Mouse (Mus musculus) limb, embryonic 13.5 days (tissue): ENCODE measurements around the gene Gdf9. TPM values are rescaled to one million over a fixed set of nuclear protein-coding genes. Genes with fewer than 3 reads are reported as not detected.

Source experiments
- ATAC-seq: fragments of 200-750 bp; cut with Nextera tagmentation; 2 replicates; pipeline ENCODE4 v1.8.0; 2017; ENCODE audit warnings: low read depth, moderate number of reproducible peaks, moderate TSS enrichment; ENCODE audit not compliant: low FRiP score
- H3K27ac ChIP-seq: fragments of 300-500 bp; sonication (generic); 2 replicates; pipeline ENCODE4 v1.5.1; 2015; ENCODE audit warnings: inconsistent platforms, mild to moderate bottlenecking, moderate library complexity
- H3K27me3 ChIP-seq: fragments of 300-500 bp; sonication (generic); 2 replicates; pipeline ENCODE4 v1.6.1; 2015; ENCODE audit warnings: mild to moderate bottlenecking, inconsistent platforms
- H3K36me3 ChIP-seq: fragments of 300-500 bp; sonication (generic); 2 replicates; pipeline ENCODE4 v1.6.1; 2015; ENCODE audit warnings: inconsistent platforms, mild to moderate bottlenecking, moderate library complexity
- H3K4me1 ChIP-seq: fragments of 300-500 bp; sonication (generic); 2 replicates; pipeline ENCODE4 v1.6.1; 2015; ENCODE audit warnings: inconsistent platforms
- H3K4me2 ChIP-seq: fragments of 300-500 bp; sonication (generic); replicated peaks from 2 replicates; pipeline ENCODE4 v1.6.1; 2015; ENCODE audit warnings: inconsistent platforms, mild to moderate bottlenecking, moderate library complexity
- H3K4me3 ChIP-seq: fragments of 300-500 bp; sonication (generic); 2 replicates; pipeline ENCODE4 v1.5.1; 2015; ENCODE audit warnings: moderate library complexity, mild to moderate bottlenecking, inconsistent platforms
- H3K9ac ChIP-seq: fragments of 300-500 bp; sonication (generic); 2 replicates; pipeline ENCODE4 v1.6.1; 2015; ENCODE audit warnings: mild to moderate bottlenecking, inconsistent platforms
- H3K9me3 ChIP-seq: fragments of 300-500 bp; sonication (generic); 2 replicates; pipeline ENCODE4 v1.6.1; 2016; ENCODE audit warnings: inconsistent platforms
- WGBS: fragments of 180-500 bp; shearing (Covaris S2); methylation state at CpG from one replicate; pipeline ENCODE4 v1.1.7; 2015; 5-methylcytosine and 5-hydroxymethylcytosine counted together
- polyA plus RNA-seq: library from polyadenylated mRNA; unstranded; fragments of >200 nt; fragmentation: Nextera tagmentation; extraction: Ambion mirVana; gene quantifications from 2 replicates; pipeline ENCODE4 v1.2.1, GENCODE M21; 2015

The Gdf9 gene
- polyA plus RNA-seq, 1 experiment from 2014 or later, result 1.6 TPM

DNA sequence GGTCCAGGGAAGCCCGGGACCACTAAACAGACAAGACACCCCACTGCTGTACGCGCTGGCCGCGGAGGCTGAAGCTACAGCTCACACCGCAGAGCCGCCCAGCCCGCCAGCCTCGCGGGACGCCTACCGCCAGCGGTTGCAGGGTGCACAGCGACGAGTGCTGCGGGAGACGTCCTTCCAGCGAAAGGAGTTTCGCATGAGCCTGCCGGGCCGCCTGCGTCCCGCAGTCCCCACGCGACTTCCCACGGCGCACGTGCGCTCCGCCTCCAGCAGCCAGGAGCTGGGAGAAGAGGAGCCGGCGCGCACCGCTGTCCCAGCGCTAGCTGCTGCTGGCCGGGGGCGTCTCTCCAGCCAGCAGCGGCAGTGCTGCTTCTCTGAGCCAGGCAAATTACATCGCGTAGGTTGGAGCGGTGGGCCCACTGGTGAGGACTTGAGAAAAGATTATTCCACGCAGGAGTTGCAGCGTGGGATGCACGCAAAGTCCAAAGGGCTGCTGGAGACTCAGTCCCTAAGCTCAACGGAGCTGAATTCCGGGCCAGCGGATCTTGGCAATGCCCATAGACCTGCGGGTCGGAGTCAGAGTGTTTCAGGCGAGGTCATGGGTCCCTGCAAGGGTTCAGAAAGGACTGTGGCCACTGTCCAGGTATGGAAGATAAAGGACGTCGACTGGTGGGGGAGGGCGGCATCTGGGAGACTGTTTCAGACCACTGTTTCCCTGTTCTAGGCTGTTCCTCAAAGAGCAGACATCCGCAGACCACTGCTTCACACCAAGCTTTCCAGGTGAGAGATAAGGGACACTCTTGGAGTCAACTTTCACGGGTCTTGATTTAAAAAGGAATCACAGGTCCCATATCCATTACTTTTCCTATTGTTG is 33.0 kb downstream of the Gdf9 start:
- Histone ChIP-seq H3K4me1 (peaks cover 25% of the 10 kb centered on the region), H3K27ac (no peak overlapping the region), H3K27me3 (peaks cover 81% of the 10 kb centered on the region), H3K36me3 (peaks cover 12% of the 10 kb centered on the region; the same call in 1 of the 2 replicates), H3K9ac (peak overlapping the region; percentile 51), H3K9me3 (peaks cover 3% of the 10 kb centered on the region; the same call in 1 of the 2 replicates), H3K4me2 (peak overlapping the region; percentile 73), H3K4me3 (peak overlapping the region; percentile 41)
- WGBS, result 7% methylated on average over 55 of the region's 55 CpGs
- 0 out of 2 replicates have a peak, but pooled peaks have one; percentile 38 for ATAC-seq

DNA sequence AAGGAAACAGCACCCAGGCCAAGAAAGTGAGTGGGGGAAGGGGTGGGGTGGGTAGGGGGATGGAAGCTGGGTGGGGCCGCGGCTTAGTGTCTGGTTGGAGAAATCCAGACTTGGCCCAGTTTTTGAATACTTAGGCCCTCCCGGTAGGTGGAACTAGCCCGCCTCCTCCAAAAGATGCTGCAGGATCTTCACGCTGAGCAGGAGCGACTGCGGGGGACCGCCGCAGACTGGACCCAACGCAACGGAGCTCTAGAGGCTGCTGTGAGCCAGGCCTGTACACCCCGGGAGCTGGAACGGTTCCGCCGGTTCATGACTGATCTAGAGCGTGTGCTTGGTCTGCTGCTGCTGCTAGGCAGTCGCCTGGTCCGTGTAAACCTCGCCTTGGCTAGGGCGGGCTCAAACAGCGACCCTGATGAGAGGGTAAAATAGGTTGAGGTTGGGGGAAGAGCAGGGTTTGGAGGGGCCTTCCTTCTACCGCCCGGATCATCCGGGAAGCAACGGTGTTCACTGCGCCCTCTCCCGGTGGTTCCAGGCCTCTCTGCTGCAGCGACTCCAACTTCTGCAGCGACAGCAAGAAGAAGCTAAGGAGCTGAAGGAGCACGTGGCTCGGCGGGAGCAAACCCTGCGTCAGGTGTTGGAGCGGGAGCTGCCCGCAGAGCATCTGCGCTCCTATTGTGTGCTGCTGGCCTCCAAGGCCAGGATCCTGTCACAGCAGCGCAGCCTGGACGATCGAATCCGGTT is 35.6 kb downstream of the Gdf9 start:
- peak overlapping the region; percentile 58 for H3K9ac ChIP-seq
- H3K27ac ChIP-seq, result no peak overlapping the region
- peak overlapping the region; percentile 36 for H3K4me3 ChIP-seq
- H3K27me3 ChIP-seq, result peaks cover 80% of the 10 kb centered on the region
- H3K4me2 ChIP-seq, result peak overlapping the region; percentile 60
- peaks cover 3% of the 10 kb centered on the region; the same call in 1 of the 2 replicates for H3K9me3 ChIP-seq
- peak; percentile 48 for ATAC-seq
- H3K36me3 ChIP-seq, result peaks cover 12% of the 10 kb centered on the region; the same call in 1 of the 2 replicates
- H3K4me1 ChIP-seq, result peaks cover 45% of the 10 kb centered on the region
- 9% methylated on average over 40 of the region's 40 CpGs for WGBS

DNA sequence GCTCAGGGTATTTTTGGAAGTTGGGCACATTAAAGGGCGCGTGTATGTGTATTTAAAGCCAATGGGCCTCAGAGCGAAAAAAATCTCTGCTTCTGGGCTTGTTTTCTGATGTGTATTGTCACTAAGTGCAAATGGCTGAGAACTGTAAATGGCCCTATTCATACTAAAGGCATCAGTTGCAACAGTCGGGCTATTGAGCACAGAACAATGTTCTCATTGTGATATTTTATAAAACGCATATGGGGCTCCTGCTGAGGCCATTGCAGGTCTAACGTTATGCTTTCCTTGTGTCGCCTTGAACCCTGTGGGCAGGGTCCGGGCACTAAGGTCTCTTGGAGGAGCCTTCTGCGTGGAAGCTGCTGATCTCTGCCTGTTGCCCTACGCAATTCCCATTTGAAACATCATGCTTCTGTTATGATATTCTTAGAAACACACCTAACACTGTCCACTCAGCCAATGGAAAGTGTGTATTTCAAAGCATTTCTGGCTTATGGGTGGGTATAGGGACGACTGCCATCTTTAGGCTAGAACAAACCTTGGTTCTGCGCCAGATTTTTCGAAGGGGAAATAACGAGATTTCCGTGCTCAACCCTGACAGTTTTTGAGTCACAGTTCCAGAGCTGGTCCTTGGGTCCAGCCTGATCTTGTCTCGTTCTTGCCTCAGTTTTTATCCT is 38.6 kb downstream of the Gdf9 start:
- H3K9me3 ChIP-seq, result peaks cover 2% of the 10 kb centered on the region; the same call in 1 of the 2 replicates
- peak overlapping the region; percentile 62 for H3K4me2 ChIP-seq
- WGBS, result 33% methylated on average over 16 of the region's 16 CpGs
- H3K27ac ChIP-seq, result peak overlapping the region; percentile 67
- peaks cover 73% of the 10 kb centered on the region for H3K27me3 ChIP-seq
- no peak for ATAC-seq
- H3K9ac ChIP-seq, result no peak overlapping the region
- peaks cover 29% of the 10 kb centered on the region for H3K4me1 ChIP-seq
- H3K4me3 ChIP-seq, result peak overlapping the region; percentile 22; the same call in 1 of the 2 replicates
- peaks cover 11% of the 10 kb centered on the region; the same call in 1 of the 2 replicates for H3K36me3 ChIP-seq

- peaks cover 73% of the 10 kb centered on the region for H3K27me3 ChIP-seq
- 3% methylated on average over 29 of the region's 29 CpGs for WGBS
- H3K4me1 ChIP-seq, result peaks cover 29% of the 10 kb centered on the region
Observed at GRCm38 (mm10) chr11:53469968-53470695, 39.3 kb downstream of the Gdf9 start, which contains the start of gene Gm9837. Gm9837 (minus strand) TSS chr11:53470479.

GRCm38 (mm10) chr11:53472709-53473108 is 41.9 kb downstream of the Gdf9 start:
- H3K36me3 ChIP-seq, result no peaks in the 10 kb centered on the region
- H3K27ac ChIP-seq, result no peak overlapping the region
- WGBS, result 74% methylated on average over 3 of the region's 3 CpGs
- H3K27me3 ChIP-seq, result peaks cover 72% of the 10 kb centered on the region
- peaks cover 20% of the 10 kb centered on the region for H3K4me1 ChIP-seq
- H3K9me3 ChIP-seq, result no peaks in the 10 kb centered on the region
- no peak overlapping the region for H3K9ac ChIP-seq
- H3K4me3 ChIP-seq, result no peak overlapping the region
- no peak for ATAC-seq
- no peak overlapping the region for H3K4me2 ChIP-seq

More at GRCm38 (mm10) chr11:53469968-53470695, 39.3 kb downstream of the Gdf9 start, which contains the start of gene Gm9837:
- H3K4me3 ChIP-seq, result peak within 1 kb of the TSS; percentile 29
- H3K9ac ChIP-seq, result peak within 1 kb of the TSS; percentile 19; the same call in 1 of the 2 replicates
- H3K4me2 ChIP-seq, result peak within 1 kb of the TSS; percentile 62
- H3K9me3 ChIP-seq, result no peaks in the 10 kb centered on the region
- H3K36me3 ChIP-seq, result 0 out of 2 replicates have a peak, but pooled peaks cover 6% of the 10 kb centered on the region
- ATAC-seq, result peak; percentile 85
- peak within 1 kb of the TSS; percentile 62 for H3K27ac ChIP-seq

DNA sequence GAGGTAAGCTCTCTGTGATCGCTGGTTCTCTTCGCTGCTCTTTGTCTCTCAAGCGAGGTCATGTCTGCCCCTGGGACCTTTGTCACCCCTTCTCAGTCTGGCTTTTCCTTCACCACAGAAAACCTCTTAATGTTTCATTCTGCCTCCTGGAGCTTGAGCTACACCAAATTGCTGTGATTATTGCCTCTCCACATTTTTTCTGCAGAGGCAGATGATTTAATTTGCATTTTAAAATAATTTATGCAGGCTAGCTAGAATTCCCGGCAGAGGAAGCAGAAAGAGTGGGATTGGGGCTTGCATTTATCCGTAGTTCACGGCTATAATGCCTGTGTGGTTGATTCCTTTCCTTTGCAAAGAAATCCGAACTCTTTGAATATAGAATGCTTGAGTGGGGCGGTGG is 44.8 kb downstream of the Gdf9 start:
- H3K27me3 ChIP-seq, result peaks cover 89% of the 10 kb centered on the region
- ATAC-seq, result no peak
- no peak overlapping the region for H3K4me3 ChIP-seq
- H3K9me3 ChIP-seq, result no peaks in the 10 kb centered on the region
- no peak overlapping the region for H3K4me2 ChIP-seq
- WGBS, result 33% methylated on average over 8 of the region's 8 CpGs
- peaks cover 26% of the 10 kb centered on the region for H3K4me1 ChIP-seq
- no peaks in the 10 kb centered on the region for H3K36me3 ChIP-seq
- no peak overlapping the region for H3K9ac ChIP-seq
- no peak overlapping the region for H3K27ac ChIP-seq

DNA sequence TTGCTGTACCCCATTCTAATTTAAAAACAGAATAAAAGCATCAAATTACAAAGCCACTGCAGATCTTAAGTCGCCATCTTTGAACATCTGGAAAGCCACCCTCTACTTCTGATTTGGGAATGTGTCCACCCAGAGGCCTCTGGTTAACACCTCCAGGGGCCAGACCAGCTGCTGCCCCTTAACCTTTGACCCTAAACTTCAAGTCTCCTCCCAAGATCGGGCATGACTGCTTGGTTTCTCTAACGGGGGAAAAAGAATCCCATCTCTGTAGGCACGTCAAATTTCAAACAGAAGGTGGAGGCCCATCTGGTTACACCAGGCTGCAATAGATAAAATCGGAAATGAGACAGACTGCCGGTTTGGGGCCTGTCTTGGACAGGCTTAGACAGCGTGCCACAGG is 47.0 kb downstream of the Gdf9 start:
- Histone ChIP-seq H3K4me1 (peaks cover 20% of the 10 kb centered on the region), H3K36me3 (no peaks in the 10 kb centered on the region), H3K9me3 (no peaks in the 10 kb centered on the region), H3K9ac (no peak overlapping the region), H3K27me3 (peaks cover 88% of the 10 kb centered on the region), H3K4me3 (no peak overlapping the region), H3K4me2 (no peak overlapping the region), H3K27ac (no peak overlapping the region)
- ATAC-seq, result no peak
- 14% methylated on average over 7 of the region's 7 CpGs for WGBS

DNA sequence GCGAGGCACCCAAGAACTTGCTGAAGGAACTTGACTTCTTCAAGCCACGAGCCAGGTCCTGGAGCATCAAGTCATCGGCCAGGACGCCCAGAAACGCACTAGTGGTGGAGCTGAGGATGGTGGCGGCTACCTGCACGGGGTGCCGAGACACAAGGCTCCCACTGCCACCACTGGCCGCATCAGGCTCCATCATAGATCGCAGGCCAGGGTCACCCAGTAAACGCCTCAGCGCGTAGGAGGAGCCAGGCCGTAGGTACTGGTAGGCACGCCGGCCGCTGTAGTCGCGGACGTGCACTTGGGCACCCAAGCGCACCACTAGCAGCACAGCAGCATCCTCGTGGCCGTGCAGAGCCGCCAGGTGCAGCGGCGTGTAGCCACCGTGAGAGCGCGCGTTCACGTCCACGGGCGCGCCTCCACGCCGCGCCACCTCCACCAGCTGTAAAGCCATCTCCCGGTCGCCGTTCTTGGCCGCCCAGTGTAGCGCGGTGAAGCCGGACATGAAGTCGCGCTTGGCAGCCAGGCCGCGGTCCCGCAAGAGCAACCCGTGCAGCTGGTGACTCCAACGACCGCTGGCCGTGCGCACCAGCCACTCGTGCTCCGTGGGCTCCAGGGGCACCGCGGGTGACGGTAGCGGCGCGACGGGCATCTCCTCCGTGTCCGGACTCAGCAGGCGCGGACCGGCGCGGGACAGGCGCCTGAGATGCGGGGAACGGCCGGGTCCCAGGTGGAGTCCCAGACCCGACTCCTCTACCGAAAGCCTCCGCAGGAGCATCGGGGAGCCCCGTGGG is 47.8 kb downstream of the Gdf9 start:
- Histone ChIP-seq H3K27me3 (peaks cover 91% of the 10 kb centered on the region), H3K9me3 (no peaks in the 10 kb centered on the region), H3K4me2 (peak overlapping the region; percentile 83), H3K4me1 (peaks cover 20% of the 10 kb centered on the region), H3K27ac (no peak overlapping the region), H3K4me3 (peak overlapping the region; percentile 50), H3K9ac (peak overlapping the region; percentile 48), H3K36me3 (no peaks in the 10 kb centered on the region)
- 6% methylated on average over 64 of the region's 79 CpGs for WGBS
- no peak for ATAC-seq

- H3K36me3 ChIP-seq, result no peaks in the 10 kb centered on the region
- peaks cover 87% of the 10 kb centered on the region for H3K27me3 ChIP-seq
- ATAC-seq, result no peak
- WGBS, result under 1% methylated on average over 62 of the region's 62 CpGs
- H3K27ac ChIP-seq, result no peak overlapping the region
- H3K9ac ChIP-seq, result peak overlapping the region; percentile 48
- peak overlapping the region; percentile 83 for H3K4me2 ChIP-seq
- H3K4me1 ChIP-seq, result peaks cover 20% of the 10 kb centered on the region
- H3K4me3 ChIP-seq, result peak overlapping the region; percentile 50
- H3K9me3 ChIP-seq, result no peaks in the 10 kb centered on the region
Observed at GRCm38 (mm10) chr11:53479171-53479782, 48.5 kb downstream of the Gdf9 start.

DNA sequence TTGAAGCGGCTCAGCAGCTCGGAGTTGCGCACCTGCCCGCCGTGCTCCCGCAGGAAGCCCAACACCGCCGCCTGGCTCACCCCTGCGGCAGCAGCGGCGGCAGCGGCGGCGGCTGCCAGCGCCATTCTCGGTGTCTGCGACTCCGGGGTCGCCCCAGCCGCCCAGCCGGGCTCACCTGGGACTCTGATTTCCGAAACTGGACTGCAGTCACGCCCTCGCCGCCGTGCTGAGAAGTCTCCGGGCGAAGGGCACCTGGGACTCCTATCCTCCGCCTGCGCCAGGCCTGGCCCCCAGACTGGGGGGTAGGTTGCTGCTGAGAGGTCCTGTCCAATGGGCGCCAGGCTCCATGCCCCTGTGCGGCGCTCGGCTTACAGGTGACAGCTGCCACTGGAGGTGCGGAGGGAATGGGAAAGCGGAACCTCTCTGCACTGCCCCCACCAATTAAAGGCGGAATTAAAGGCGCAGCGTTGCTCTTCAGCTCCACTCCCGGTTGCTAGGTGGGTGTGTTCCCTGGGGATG is 49.0 kb downstream of the Gdf9 start, which contains the start of the genes Gm9945 and Sowaha:
Gene Gm9945 (plus strand): TSS at position 384 of the 519 bp plus-strand sequence.
Gene Sowaha (minus strand): TSS at position 492 of the 519 bp plus-strand sequence.
- Histone ChIP-seq H3K4me2 (peak within 1 kb of the TSS; percentile 83), H3K27me3 (peaks cover 82% of the 10 kb centered on the region), H3K4me1 (peaks cover 20% of the 10 kb centered on the region), H3K9ac (peak within 1 kb of the TSS; percentile 48), H3K9me3 (no peaks in the 10 kb centered on the region), H3K4me3 (peak within 1 kb of the TSS; percentile 50), H3K27ac (no peak within 1 kb of the TSS), H3K36me3 (no peaks in the 10 kb centered on the region)
- ATAC-seq, result no peak
- WGBS, result 2% methylated on average over 39 of the region's 40 CpGs
